Mouse (Mus musculus) testis, postnatal 14 days (tissue): ENCODE data around the gene Sspo.
A peak's percentile ranks its signal among the peaks of the same experiment; 100 is the strongest.
"Not testable (repeated sequence)": the region's sequence is repeated elsewhere in the genome, so short reads cannot be mapped to it uniquely, and the experiment has no call there.

Source experiments
- DNase-seq: peaks from one replicate; pipeline ENCODE4 v3.0.0; 2021; ENCODE audit warnings: low spot score

Gene Sspo

GRCm38 (mm10) chr6:48487747-48488725 is 40.0 kb downstream of the Sspo start:
- no peak for DNase-seq

DNA sequence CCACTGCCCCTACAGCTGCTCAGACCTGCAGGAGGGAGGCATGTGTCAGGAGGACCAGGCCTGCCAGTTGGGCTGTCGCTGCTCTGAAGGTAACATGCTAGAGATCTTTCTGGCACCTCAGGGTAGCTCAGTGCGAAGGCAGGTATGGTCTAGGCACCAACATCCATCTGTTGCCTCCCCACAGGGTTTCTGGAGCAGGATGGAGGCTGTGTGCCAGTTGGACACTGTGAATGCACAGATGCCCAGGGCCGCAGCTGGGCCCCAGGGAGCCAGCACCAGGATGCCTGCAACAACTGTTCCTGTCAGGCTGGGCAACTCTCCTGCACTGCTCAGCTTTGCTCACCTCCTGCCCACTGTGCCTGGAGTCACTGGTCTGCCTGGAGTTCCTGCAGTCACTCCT is 41.7 kb downstream of the Sspo start:
- no peak for DNase-seq

DNA sequence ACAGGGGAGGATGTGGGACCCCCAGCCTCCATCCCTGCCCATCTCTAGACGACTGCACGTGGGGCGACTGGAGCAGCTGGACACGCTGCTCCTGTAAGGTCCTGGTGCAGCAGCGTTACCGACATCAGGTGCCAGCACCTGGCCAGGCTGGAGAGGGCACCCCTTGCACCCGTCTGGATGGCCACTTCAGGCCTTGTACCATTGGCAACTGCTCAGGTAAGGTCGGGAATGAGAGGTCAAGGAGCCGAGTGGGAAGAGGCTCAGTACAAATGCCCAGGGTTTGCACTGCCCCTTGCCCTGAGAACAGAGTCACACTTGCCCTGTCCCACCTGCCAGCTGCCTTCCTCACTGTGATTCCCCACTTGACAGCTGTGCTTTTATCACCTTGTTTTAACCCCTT is 43.3 kb downstream of the Sspo start:
- DNase-seq = no peak

DNA sequence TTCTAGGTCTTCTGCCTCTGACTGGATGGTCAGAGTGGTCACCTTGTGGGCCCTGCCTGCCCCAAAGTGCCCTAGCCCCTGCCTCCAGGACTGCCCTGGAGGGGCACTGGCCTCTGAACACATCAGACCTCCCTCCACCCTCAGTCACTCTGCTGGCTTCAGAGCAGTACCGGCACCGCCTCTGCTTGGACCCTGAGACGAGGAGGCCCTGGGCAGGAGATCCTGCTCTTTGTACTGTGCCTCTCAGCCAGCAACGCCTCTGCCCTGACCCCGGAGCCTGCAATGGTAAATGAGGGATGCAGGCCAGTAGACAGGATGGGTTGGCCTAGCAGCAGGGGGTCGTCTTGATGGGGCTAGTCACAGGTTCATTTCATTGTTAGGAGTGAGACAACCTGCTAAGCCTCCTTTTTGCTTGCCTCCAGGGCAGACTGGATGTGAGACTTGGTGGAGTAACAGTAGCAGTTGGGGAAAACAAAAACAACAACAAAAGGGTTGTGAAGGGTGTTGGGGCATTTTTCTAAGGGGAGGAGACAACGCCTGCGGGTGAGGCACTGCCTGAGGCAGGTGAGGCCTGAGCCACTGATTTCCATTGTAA is 45.2 kb downstream of the Sspo start:
- no peak for DNase-seq

GRCm38 (mm10) chr6:48497521-48497920 is 49.5 kb downstream of the Sspo start:
- DNase-seq = no peak

DNA sequence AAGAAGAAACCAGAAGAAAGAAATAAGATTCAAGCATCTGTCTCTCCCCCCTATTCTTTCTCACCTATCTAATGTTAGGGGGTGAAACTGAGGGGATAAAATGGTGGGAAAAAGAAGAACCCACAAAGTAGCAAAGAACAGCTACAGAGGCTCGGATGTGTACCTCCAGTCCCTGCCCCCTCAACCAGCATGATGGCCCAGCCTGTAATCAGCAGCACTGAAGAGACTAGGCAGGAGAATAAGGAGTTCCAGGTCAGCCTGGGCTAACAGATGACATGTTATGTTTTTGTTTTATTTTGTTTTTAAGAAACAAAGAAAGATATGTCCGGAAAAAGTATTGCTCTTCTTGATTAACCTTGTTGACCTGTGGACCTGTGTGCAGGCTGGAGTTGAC is 55.8 kb downstream of the Sspo start:
- no peak for DNase-seq

DNA sequence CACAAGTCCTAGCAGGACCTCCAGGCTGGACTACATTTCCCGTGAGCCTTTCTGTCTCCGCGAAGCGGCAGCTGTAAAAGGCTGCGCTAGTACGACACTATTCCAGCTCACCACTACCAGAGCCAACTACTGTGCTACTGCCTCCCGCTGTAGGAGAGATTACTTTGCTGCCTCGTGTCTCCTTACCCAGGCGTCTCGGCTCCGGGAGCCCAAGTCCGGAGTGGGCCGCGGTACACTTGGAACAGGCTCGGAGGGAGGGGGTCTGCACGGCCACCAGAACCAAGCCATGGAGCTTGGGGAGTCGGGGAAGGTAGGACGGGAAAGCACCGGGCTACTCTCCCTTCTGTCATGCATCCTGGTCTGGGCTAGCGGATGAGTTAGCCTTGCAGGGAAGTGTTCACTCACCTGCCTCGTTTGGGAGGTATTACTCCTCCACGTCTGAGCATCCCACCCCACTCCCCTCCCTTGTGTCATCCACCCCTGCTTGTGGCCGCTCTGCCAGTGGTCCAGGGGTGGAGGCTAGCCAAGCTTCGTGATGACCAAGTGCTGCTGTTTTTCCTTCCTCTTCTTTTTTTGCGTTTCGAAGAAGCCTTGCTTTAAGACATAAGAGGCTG is 56.3 kb downstream of the Sspo start:
- DNase-seq = peak; percentile 78

DNA sequence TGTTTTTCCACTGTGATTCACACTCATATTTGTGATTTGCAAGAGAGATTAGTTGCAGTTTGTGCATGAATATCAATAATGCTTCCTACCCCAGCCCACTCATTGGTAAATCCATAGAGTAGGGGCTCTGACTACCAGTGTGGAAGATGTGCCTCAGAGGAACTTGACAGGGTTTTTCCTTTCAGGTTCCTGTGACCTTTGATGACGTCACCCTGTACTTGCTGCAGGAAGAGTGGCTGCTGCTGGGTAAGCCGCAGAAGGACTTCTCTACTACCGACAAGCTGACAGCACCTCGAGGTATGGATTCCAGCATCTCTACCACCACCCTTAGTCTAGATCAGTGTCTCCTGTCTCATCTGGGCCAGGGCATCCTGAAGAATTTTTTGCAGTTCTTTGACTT is 60.1 kb downstream of the Sspo start:
- no peak for DNase-seq

GRCm38 (mm10) chr6:48510426-48510825 is 62.4 kb downstream of the Sspo start:
- DNase-seq = no peak

- DNase-seq = no peak
These were observed 63.8 kb downstream of the Sspo start for GRCm38 (mm10) chr6:48511861-48512260.

GRCm38 (mm10) chr6:48524882-48525281 is 76.9 kb downstream of the Sspo start:
- not testable (repeated sequence) for DNase-seq

GRCm38 (mm10) chr6:48527901-48528300 is 79.9 kb downstream of the Sspo start:
- no peak for DNase-seq

- DNase-seq = no peak
These were observed 81.2 kb downstream of the Sspo start for GRCm38 (mm10) chr6:48529261-48529660.

DNA sequence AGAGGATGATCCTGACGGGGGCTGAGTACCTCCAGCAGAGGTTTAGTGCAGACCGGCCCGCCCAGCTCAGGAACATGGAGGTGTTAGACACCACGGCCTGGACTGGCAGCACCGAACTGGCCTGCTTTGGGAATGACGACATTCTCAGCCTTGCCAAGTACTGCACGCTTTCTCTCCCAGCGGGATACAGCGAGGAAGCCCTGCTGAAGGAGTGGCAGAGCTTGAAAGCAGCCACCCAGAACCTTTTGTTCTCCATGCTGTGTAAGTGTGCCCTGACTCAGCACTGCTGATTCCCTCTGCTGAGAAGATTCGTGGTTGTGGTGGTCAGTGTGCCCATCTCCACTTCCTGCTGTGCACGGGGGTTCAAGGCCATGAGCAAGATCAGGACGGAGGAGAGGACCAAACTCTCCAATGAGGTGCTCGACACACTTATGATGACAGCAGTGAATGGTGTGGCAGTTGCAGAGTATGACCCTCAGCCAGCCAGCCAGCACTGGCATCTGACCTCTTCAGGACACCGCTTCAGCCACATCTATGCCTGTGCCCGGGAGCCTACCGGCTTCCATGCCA is 81.9 kb downstream of the Sspo start:
- DNase-seq = no peak

DNA sequence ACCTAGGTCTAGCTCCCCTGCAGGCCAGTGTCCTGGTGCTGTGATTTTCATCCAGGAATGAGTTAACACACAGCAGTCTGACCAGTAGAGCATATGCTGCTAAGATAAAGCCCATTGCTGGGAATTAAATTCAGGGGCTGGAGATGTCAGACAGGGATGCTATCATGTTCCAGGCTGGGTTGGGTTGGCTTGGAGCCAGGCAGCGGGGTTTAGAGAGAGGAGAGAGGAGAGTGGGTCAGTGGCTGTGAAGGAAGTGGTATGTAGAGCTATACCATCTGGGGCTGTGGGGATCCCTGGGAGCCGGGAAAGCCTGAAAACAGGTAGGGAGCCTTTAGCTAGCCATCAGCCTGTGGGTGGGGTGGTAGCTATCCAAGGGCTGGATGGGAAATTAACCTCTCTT is 82.8 kb downstream of the Sspo start:
- DNase-seq = no peak

DNA sequence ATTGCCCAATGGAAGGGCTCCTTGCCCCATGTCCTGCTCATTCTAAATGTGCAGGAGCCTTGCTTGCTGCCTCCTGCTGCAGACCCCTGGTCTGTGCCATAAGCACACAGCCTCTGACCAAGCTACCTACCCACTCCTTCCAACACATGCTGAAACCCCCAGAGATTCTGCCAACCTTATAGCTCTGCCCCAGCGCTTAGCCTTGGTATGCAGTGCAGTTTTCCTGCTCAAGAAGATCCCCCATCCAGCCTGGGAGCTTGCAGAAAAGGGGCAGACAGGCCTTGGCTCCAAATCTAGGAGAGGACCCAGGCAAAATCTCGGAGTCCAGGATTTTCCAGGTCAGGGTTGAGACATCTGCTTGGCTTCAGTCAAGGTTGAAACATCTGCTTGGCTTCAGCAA is 85.4 kb downstream of the Sspo start:
- DNase-seq = no peak

- no peak for DNase-seq
These were observed 86.9 kb downstream of the Sspo start for GRCm38 (mm10) chr6:48534913-48535312.

- DNase-seq = no peak
These were observed 88.1 kb downstream of the Sspo start for GRCm38 (mm10) chr6:48536091-48536490.

- peak; percentile 89 for DNase-seq
These were observed 89.3 kb downstream of the Sspo start, which contains the start of gene Atp6v0e2 for GRCm38 (mm10) chr6:48537105-48537954. Atp6v0e2 (plus strand) TSS chr6:48537615.

- peak; percentile 57 for DNase-seq
These were observed 91.1 kb downstream of the Sspo start for GRCm38 (mm10) chr6:48538841-48539737.

DNA sequence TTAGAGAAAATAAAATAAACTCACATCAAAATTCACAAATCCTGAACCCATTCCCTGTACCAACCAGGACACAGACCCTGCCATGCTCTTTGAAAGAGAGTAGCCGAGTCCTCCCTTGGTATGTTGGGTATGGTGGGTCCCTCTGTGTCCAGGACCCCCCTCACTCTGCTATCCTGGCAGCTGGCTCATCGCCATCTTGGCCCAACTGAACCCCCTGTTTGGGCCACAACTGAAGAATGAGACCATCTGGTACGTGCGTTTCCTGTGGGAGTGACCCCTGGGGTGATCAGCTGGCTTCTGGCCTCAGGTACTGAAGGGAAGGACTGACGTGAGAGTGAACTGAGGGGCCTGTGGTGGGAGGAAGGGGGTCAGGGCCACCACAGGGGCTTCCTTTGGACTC is 91.8 kb downstream of the Sspo start:
- no peak for DNase-seq
